Mouse (Mus musculus): Measurements from ENCODE around the gene Abhd11.
"Not testable (repeated sequence)": the region's sequence is repeated elsewhere in the genome, so short reads cannot be mapped to it uniquely, and the experiment has no call there.

The Abhd11 gene

GRCm38 (mm10) chr5:135023344-135024173, 14.6 kb downstream of the Abhd11 start, which contains the start of gene Stx1a:
Stx1a (plus strand) TSS chr5:135023482.
- in situ Hi-C loops (cut with MboI, MseI): no loop called here

- in situ Hi-C loops (cut with MboI, MseI): no loop called here
Measured at GRCm38 (mm10) chr5:135024665-135025224, 15.8 kb downstream of the Abhd11 start.

- in situ Hi-C loops (cut with MboI, MseI): no loop called here
Measured at GRCm38 (mm10) chr5:135025899-135026298, 16.9 kb downstream of the Abhd11 start.

GRCm38 (mm10) chr5:135029007-135029854, 20.3 kb downstream of the Abhd11 start:
- in situ Hi-C loops (cut with MboI, MseI): no loop called here

- in situ Hi-C loops (cut with MboI, MseI): no loop called here
Measured at GRCm38 (mm10) chr5:135032581-135032980, 23.6 kb downstream of the Abhd11 start.

GRCm38 (mm10) chr5:135034593-135034992, 25.6 kb downstream of the Abhd11 start:
- in situ Hi-C loops (cut with MboI, MseI): no loop called here

GRCm38 (mm10) chr5:135035608-135036359, 26.8 kb downstream of the Abhd11 start:
- in situ Hi-C loops (cut with MboI, MseI): no loop called here

- in situ Hi-C loops (cut with MboI, MseI): no loop called here
Measured at GRCm38 (mm10) chr5:135037946-135038345, 29.0 kb downstream of the Abhd11 start.

- in situ Hi-C loops (cut with MboI, MseI): no loop called here
Measured at GRCm38 (mm10) chr5:135039541-135039940, 30.6 kb downstream of the Abhd11 start.

- in situ Hi-C loops (cut with MboI, MseI): no loop called here
Measured at GRCm38 (mm10) chr5:135040059-135040458, 31.1 kb downstream of the Abhd11 start.

- in situ Hi-C loops (cut with MboI, MseI): no loop called here
Measured at GRCm38 (mm10) chr5:135040777-135041176, 31.8 kb downstream of the Abhd11 start.

GRCm38 (mm10) chr5:135042105-135042788, 33.3 kb downstream of the Abhd11 start:
- in situ Hi-C loops (cut with MboI, MseI): no loop called here

GRCm38 (mm10) chr5:135044575-135044974, 35.6 kb downstream of the Abhd11 start:
- in situ Hi-C loops (cut with MboI, MseI): no loop called here

GRCm38 (mm10) chr5:135048539-135048938, 39.6 kb downstream of the Abhd11 start:
- in situ Hi-C loops (cut with MboI, MseI): no loop called here

GRCm38 (mm10) chr5:135049268-135049667, 40.3 kb downstream of the Abhd11 start:
- in situ Hi-C loops (cut with MboI, MseI): not testable (repeated sequence)

GRCm38 (mm10) chr5:135053356-135053755, 44.4 kb downstream of the Abhd11 start:
- in situ Hi-C loops (cut with MboI, MseI): loop anchor here in 1 of 2 experiments (10.0 kb wide), 1 partner anchor 1561 kb away; no protein-coding TSS in a partner anchor

Measured in T-helper 17 cell (primary cell).